Mouse (Mus musculus) olfactory bulb, adult 2 months (tissue): ENCODE results near the gene Prdx2. TPM values are rescaled to one million over a fixed set of nuclear protein-coding genes. Genes with fewer than 3 reads are reported as not detected.

ENCODE experiments used
- H3K27ac ChIP-seq: fragments of 200-500 bp; 2 replicates; pipeline ENCODE4 v1.5.1; 2012; ENCODE audit warnings: low read depth, low read length; ENCODE audit not compliant: insufficient read depth
- H3K4me1 ChIP-seq: fragments of 200-500 bp; 2 replicates; pipeline ENCODE4 v1.6.1; 2012; ENCODE audit warnings: low read length; ENCODE audit not compliant: control insufficient read depth, insufficient read depth
- H3K4me3 ChIP-seq: fragments of 200-500 bp; 2 replicates; pipeline ENCODE4 v1.5.1; 2012; ENCODE audit warnings: mild to moderate bottlenecking, low read depth, low read length, moderate library complexity; ENCODE audit not compliant: insufficient read depth
- CTCF ChIP-seq: fragments of 200-500 bp; IDR thresholded peaks from 2 replicates; pipeline ENCODE4 v1.5.1; 2012; ENCODE audit warnings: low read depth, mild to moderate bottlenecking, low read length, moderate library complexity; ENCODE audit not compliant: insufficient read depth
- POLR2A ChIP-seq: fragments of 200-500 bp; IDR thresholded peaks from 2 replicates; pipeline ENCODE4 v1.6.1; 2012; ENCODE audit warnings: mild to moderate bottlenecking, low read depth, low read length, moderate library complexity; ENCODE audit not compliant: insufficient read depth
- WGBS: fragments of 180-500 bp; shearing (Covaris S2); methylation state at CpG from one replicate; pipeline ENCODE4 v1.1.7; 2018; 5-methylcytosine and 5-hydroxymethylcytosine counted together
- polyA plus RNA-seq: library from polyadenylated mRNA; stranded (reverse); fragments of >200 nt; gene quantifications from 2 replicates; pipeline ENCODE4 v1.2.4, GENCODE M21; 2012; ENCODE audit warnings: low replicate concordance; ENCODE audit not compliant: missing spikeins, insufficient read depth, insufficient read length

Prdx2 gene
- polyA plus RNA-seq: not detected in 2 replicates

GRCm38 (mm10) chr8:84969241-84970134, at the start of gene Prdx2, which contains the start of the genes Gm49661 and Rnaseh2a:
Gene Prdx2 (plus strand): TSS chr8:84969587.
Gene Gm49661 (minus strand): TSS chr8:84969433.
Gene Rnaseh2a (minus strand): TSS chr8:84969767.
- Histone ChIP-seq H3K4me3 (peak within 1 kb of the TSS; percentile 63), H3K4me1 (peaks cover 14% of the 10 kb centered on the region), H3K27ac (peak within 1 kb of the TSS; percentile 80)
- no peak for TF ChIP-seq CTCF
- peak; percentile 87 for TF ChIP-seq POLR2A
- whole genome bisulfite sequencing: under 1% methylated on average over 56 of the region's 56 CpGs

- Histone ChIP-seq H3K27ac (no peak overlapping the region), H3K4me1 (no peaks in the 10 kb centered on the region), H3K4me3 (no peak overlapping the region)
- no peak for TF ChIP-seq POLR2A
- TF ChIP-seq CTCF: no peak
- WGBS: 73% methylated on average over 2 of the region's 2 CpGs
Observed at GRCm38 (mm10) chr8:84921596-84921995, 47.8 kb upstream of the Prdx2 start.

- Histone ChIP-seq H3K4me3 (no peak overlapping the region), H3K27ac (no peak overlapping the region), H3K4me1 (peaks cover 6% of the 10 kb centered on the region)
- TF ChIP-seq POLR2A (no peak), CTCF (no peak)
- WGBS: 77% methylated on average over 7 of the region's 7 CpGs
Observed at GRCm38 (mm10) chr8:84925557-84925956, 43.8 kb upstream of the Prdx2 start.

GRCm38 (mm10) chr8:84927513-84927912, 41.9 kb upstream of the Prdx2 start:
- Histone ChIP-seq H3K4me3 (no peak overlapping the region), H3K4me1 (peaks cover 6% of the 10 kb centered on the region), H3K27ac (no peak overlapping the region)
- TF ChIP-seq POLR2A (no peak), CTCF (no peak)
- WGBS: 86% methylated on average over 1 of the region's 1 CpGs

- Histone ChIP-seq H3K4me3 (0 out of 2 replicates have a peak overlapping the region, but pooled peaks have one; percentile 4), H3K27ac (no peak overlapping the region), H3K4me1 (peaks cover 7% of the 10 kb centered on the region)
- TF ChIP-seq CTCF (peak; percentile 83; the same call in 1 of the 2 replicates), POLR2A (no peak)
- WGBS: 10% methylated on average over 51 of the region's 52 CpGs
Observed at GRCm38 (mm10) chr8:84928456-84929306, 40.7 kb upstream of the Prdx2 start.

GRCm38 (mm10) chr8:84930582-84930981, 38.8 kb upstream of the Prdx2 start:
- Histone ChIP-seq H3K27ac (no peak overlapping the region), H3K4me1 (peaks cover 24% of the 10 kb centered on the region), H3K4me3 (no peak overlapping the region)
- WGBS: 88% methylated on average over 13 of the region's 13 CpGs
- no peak for TF ChIP-seq CTCF
- TF ChIP-seq POLR2A: no peak

GRCm38 (mm10) chr8:84933767-84934559, 35.4 kb upstream of the Prdx2 start:
- TF ChIP-seq CTCF (no peak), POLR2A (no peak)
- no peak overlapping the region for H3K27ac ChIP-seq
- no peak overlapping the region for H3K4me3 ChIP-seq
- WGBS: 44% methylated on average over 16 of the region's 16 CpGs
- peaks cover 26% of the 10 kb centered on the region for H3K4me1 ChIP-seq

- 4% methylated on average over 15 of the region's 15 CpGs for WGBS
- H3K4me1 ChIP-seq: peaks cover 23% of the 10 kb centered on the region
- peak overlapping the region; percentile 55 for H3K4me3 ChIP-seq
- no peak for TF ChIP-seq CTCF
- no peak for TF ChIP-seq POLR2A
- H3K27ac ChIP-seq: no peak overlapping the region
Observed at GRCm38 (mm10) chr8:84934860-84935259, 34.5 kb upstream of the Prdx2 start.
